Mouse (Mus musculus) thymus, adult 2 months (tissue): Measurements from ENCODE around the gene Bbof1. TPM values are rescaled to one million over a fixed set of nuclear protein-coding genes. Genes with fewer than 3 reads are reported as not detected.
A peak's percentile ranks its signal among the peaks of the same experiment; 100 is the strongest.

Experiments
- DNase-seq: peaks from one replicate; pipeline ENCODE4 v3.0.0; 2021
- H3K27ac ChIP-seq: fragments of 200-500 bp; 2 replicates; pipeline ENCODE4 v1.5.1; 2012; ENCODE audit warnings: low read length, control low read depth; ENCODE audit not compliant: control insufficient read depth, insufficient read depth
- H3K27me3 ChIP-seq: fragments of 200-500 bp; 2 replicates; pipeline ENCODE4 v1.6.1; 2012; ENCODE audit warnings: mild to moderate bottlenecking, low read length, moderate library complexity, mixed read lengths; ENCODE audit not compliant: control insufficient read depth, insufficient read depth
- H3K36me3 ChIP-seq: fragments of 200-500 bp; 2 replicates; pipeline ENCODE4 v1.6.1; 2012; ENCODE audit warnings: mild to moderate bottlenecking, low read length, moderate library complexity; ENCODE audit not compliant: control insufficient read depth, insufficient read depth
- H3K4me1 ChIP-seq: fragments of 200-500 bp; replicated peaks from 2 replicates; pipeline ENCODE4 v1.6.1; 2012; ENCODE audit warnings: low read length; ENCODE audit not compliant: control insufficient read depth, insufficient read depth
- H3K4me3 ChIP-seq: fragments of 200-500 bp; 2 replicates; pipeline ENCODE4 v1.5.1; 2012; ENCODE audit warnings: mild to moderate bottlenecking, low read length, control low read depth, moderate library complexity; ENCODE audit not compliant: control insufficient read depth, insufficient read depth
- CTCF ChIP-seq: fragments of 200-500 bp; IDR thresholded peaks from 2 replicates; pipeline ENCODE4 v1.5.1; 2012; ENCODE audit warnings: mild to moderate bottlenecking, control low read depth, low read length, moderate library complexity, borderline replicate concordance; ENCODE audit not compliant: control insufficient read depth, poor library complexity, insufficient read depth; ENCODE audit errors: extremely low read depth
- POLR2A ChIP-seq: fragments of 200-500 bp; IDR thresholded peaks from 2 replicates; pipeline ENCODE4 v1.6.1; 2012; ENCODE audit warnings: mild to moderate bottlenecking, low read length, control low read depth, moderate library complexity; ENCODE audit not compliant: control insufficient read depth, poor library complexity, insufficient read depth; ENCODE audit errors: extremely low read depth
- WGBS: fragments of 180-500 bp; shearing (Covaris S2); methylation state at CpG from one replicate; pipeline ENCODE4 v1.1.7; 2018; 5-methylcytosine and 5-hydroxymethylcytosine counted together
- polyA plus RNA-seq: library from polyadenylated mRNA; depleted of rRNA; stranded (reverse); fragments of >200 nt; gene quantifications from 2 replicates; pipeline ENCODE4 v1.2.3, GENCODE M21; 2012

The Bbof1 gene
- polyA plus RNA-seq, 1 experiment = 0.73 TPM

DNA sequence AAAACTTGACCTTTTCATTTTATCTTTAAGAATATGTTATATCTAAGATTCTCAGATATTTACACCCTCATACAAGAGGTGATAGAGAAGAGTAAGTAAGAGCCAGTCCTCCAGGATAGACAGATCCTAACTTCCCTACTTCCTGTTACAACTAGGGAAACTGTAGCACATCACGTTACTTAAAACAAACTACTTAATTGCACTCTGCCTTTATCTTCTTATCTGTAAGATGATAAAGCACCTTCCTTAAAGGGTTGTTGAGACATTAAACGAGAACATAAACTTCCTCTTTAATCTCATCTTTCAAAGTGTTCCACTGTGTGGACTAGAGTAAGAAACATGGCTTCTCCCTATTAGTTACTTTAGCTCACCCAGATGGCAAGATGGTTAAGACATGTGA lies 29.8 kb downstream of the Bbof1 start:
- Histone ChIP-seq H3K27me3 (no peaks in the 10 kb centered on the region), H3K36me3 (no peaks in the 10 kb centered on the region)
- TF ChIP-seq POLR2A = no peak
- no peak for TF ChIP-seq CTCF

DNA sequence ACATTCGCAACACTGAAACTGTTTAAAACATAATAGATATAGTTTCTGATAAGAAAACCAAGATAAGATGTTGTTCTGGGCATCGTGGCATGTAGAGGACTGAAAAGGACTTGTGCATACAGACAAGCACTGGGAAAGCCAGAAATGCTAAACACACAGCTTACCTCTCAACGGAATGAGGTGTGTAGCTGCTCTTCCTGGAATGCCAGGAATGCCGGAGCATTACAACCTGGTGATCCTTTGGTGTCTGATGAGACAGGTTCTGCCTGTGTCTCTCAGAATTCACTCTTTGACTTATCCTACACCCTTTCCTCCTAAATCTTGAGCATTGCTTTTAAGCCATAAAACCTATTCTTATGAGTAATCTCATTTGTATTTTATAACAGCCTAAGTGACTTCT lies 33.7 kb downstream of the Bbof1 start:
- TF ChIP-seq CTCF = no peak
- TF ChIP-seq POLR2A = no peak
- no peaks in the 10 kb centered on the region for H3K36me3 ChIP-seq
- H3K4me3 ChIP-seq = no peak overlapping the region
- 86% methylated on average over 4 of the region's 4 CpGs for WGBS
- no peak for DNase-seq
- no peak overlapping the region for H3K27ac ChIP-seq
- no peaks in the 10 kb centered on the region for H3K4me1 ChIP-seq
- H3K27me3 ChIP-seq = no peaks in the 10 kb centered on the region

More for the DNA sequence above, 29.8 kb downstream of the Bbof1 start:
- no peak for DNase-seq
- 73% methylated on average over 2 of the region's 2 CpGs for WGBS
- H3K4me3 ChIP-seq = no peak overlapping the region
- H3K4me1 ChIP-seq = no peaks in the 10 kb centered on the region
- H3K27ac ChIP-seq = no peak overlapping the region

DNA sequence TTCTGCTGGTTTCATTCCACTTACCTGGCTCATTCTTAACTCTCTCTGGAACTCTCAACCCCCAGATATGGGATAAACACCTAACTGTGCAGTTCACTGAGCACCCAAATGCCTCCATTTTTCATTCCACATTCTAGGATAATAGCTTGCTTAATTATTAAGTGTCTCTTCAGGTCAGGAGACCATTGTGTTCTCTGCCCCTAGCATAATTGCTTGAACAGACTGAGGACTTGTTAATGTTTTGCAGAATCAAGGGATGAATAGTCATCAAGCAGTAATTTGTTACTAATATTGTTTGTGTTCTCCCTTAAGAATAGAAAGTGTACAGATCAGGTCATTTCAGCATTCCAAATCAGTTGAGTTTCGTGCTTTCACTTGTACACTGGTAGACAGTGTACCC lies 38.5 kb downstream of the Bbof1 start:
- H3K36me3 ChIP-seq = no peaks in the 10 kb centered on the region
- no peak overlapping the region for H3K27ac ChIP-seq
- no peak overlapping the region for H3K4me3 ChIP-seq
- H3K27me3 ChIP-seq = no peaks in the 10 kb centered on the region
- 91% methylated on average over 1 of the region's 1 CpGs for WGBS
- peaks cover 9% of the 10 kb centered on the region; the same call in 1 of the 2 replicates for H3K4me1 ChIP-seq
- DNase-seq = no peak
- no peak for TF ChIP-seq POLR2A
- no peak for TF ChIP-seq CTCF

DNA sequence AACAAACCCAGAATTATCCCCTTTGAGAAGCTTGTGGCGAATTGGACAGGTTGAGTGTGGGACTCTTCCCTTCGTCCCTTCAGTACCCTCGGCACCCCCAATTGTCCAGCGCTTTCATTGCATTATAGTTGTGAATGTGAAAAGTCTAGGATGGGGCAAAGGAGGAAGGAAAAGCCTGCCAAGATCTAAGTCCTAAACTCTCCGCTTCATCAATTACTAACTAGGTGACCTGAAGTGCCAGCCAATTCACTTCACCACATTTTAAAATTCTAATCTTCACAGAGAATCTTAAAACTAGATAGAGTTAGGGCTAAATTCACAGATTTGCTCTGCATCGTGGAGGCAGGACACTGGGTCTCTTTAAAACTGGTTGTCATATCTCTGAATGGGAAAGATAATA lies 39.3 kb downstream of the Bbof1 start:
- H3K27ac ChIP-seq = no peak overlapping the region
- 97% methylated on average over 6 of the region's 6 CpGs for WGBS
- no peak overlapping the region for H3K4me3 ChIP-seq

DNA sequence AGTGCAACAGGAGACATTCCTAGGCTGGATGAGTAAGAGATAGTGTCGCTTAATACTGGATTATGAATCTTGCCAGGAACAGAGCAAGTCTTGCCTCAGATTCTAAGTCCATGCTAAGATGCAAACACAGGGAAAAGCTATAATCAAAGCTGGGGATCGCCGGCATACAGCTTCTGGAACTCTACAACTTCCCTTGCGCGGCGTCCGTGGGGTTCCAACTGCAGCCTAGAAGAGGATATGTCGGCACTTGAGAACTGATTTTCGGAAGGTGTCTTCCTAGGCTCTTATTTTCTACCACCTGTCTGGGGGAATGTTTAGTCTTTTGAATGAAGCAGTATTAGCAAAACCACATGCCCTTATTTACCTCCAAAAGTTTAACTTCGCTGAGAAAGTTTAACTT lies 41.0 kb downstream of the Bbof1 start:
- no peak overlapping the region for H3K27ac ChIP-seq
- H3K4me3 ChIP-seq = no peak overlapping the region
- no peaks in the 10 kb centered on the region for H3K36me3 ChIP-seq
- WGBS = 65% methylated on average over 10 of the region's 10 CpGs
- no peaks in the 10 kb centered on the region for H3K27me3 ChIP-seq
- DNase-seq = peak; percentile 6
- H3K4me1 ChIP-seq = peaks cover 9% of the 10 kb centered on the region; the same call in 1 of the 2 replicates
- TF ChIP-seq POLR2A (no peak), CTCF (no peak)

More for the DNA sequence above, 39.3 kb downstream of the Bbof1 start:
- no peak for DNase-seq
- Histone ChIP-seq H3K36me3 (no peaks in the 10 kb centered on the region), H3K4me1 (peaks cover 9% of the 10 kb centered on the region; the same call in 1 of the 2 replicates), H3K27me3 (no peaks in the 10 kb centered on the region)
- TF ChIP-seq POLR2A = no peak
- no peak for TF ChIP-seq CTCF

DNA sequence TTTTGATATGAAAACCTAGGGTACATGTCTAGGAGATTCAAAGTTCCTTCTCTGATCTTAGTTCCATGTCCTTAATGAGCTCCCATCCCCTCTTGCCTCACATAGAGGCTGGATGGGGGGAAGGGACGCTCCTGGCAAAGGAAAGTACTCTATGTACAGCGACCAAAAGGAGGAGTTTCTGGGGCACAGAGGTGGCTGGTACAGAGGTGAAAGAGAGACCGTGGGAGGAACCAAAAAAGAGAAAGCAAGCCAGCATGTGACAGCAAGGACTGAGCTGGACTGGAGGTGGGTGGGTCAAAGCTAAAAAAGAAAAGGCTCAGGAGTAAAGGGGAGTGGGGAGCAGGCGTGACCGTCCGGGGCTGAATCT lies 41.5 kb downstream of the Bbof1 start:
- Histone ChIP-seq H3K4me1 (peaks cover 9% of the 10 kb centered on the region; the same call in 1 of the 2 replicates), H3K27ac (peak overlapping the region; percentile 15; the same call in 1 of the 2 replicates), H3K36me3 (no peaks in the 10 kb centered on the region), H3K4me3 (peak overlapping the region; percentile 53), H3K27me3 (no peaks in the 10 kb centered on the region)
- DNase-seq = no peak
- TF ChIP-seq POLR2A (no peak), CTCF (no peak)
- under 1% methylated on average over 6 of the region's 6 CpGs for WGBS
